Mouse (Mus musculus) liver, embryonic 15.5 days (tissue): Measurements from ENCODE around the gene Slc5a10. TPM values are rescaled to one million over a fixed set of nuclear protein-coding genes. Genes with fewer than 3 reads are reported as not detected.

Source experiments
- ATAC-seq: fragments of 200-750 bp; cut with Nextera tagmentation; 2 replicates; pipeline ENCODE4 v1.8.0; 2017; ENCODE audit warnings: moderate number of reproducible peaks, mild to moderate bottlenecking, moderate library complexity; ENCODE audit not compliant: insufficient read depth
- H3K27ac ChIP-seq: fragments of 300-500 bp; sonication (generic); replicated peaks from 2 replicates; pipeline ENCODE4 v1.5.1; 2015; ENCODE audit warnings: mild to moderate bottlenecking, inconsistent platforms
- H3K27me3 ChIP-seq: fragments of 300-500 bp; sonication (generic); 2 replicates; pipeline ENCODE4 v1.6.1; 2015; ENCODE audit warnings: mild to moderate bottlenecking, inconsistent platforms
- H3K36me3 ChIP-seq: fragments of 300-500 bp; sonication (generic); replicated peaks from 2 replicates; pipeline ENCODE4 v1.6.1; 2015; ENCODE audit warnings: moderate library complexity, mild to moderate bottlenecking, inconsistent platforms
- H3K4me1 ChIP-seq: fragments of 300-500 bp; sonication (generic); replicated peaks from 2 replicates; pipeline ENCODE4 v1.6.1; 2015; ENCODE audit warnings: inconsistent platforms
- H3K4me2 ChIP-seq: fragments of 300-500 bp; sonication (generic); 2 replicates; pipeline ENCODE4 v1.6.1; 2015; ENCODE audit warnings: moderate library complexity, mild to moderate bottlenecking, inconsistent platforms
- H3K4me3 ChIP-seq: fragments of 300-500 bp; sonication (generic); replicated peaks from 2 replicates; pipeline ENCODE4 v1.5.1; 2015; ENCODE audit warnings: mild to moderate bottlenecking, inconsistent platforms
- H3K9ac ChIP-seq: fragments of 300-500 bp; sonication (generic); 2 replicates; pipeline ENCODE4 v1.6.1; 2015; ENCODE audit warnings: moderate library complexity, mild to moderate bottlenecking, inconsistent platforms
- H3K9me3 ChIP-seq: fragments of 300-500 bp; sonication (generic); replicated peaks from 2 replicates; pipeline ENCODE4 v1.6.1; 2016; ENCODE audit warnings: inconsistent platforms
- WGBS: fragments of 180-500 bp; shearing (Covaris S2); methylation state at CpG from one replicate; pipeline ENCODE4 v1.1.7; 2015; ENCODE audit warnings: mixed read lengths; ENCODE audit not compliant: insufficient replicate concordance; 5-methylcytosine and 5-hydroxymethylcytosine counted together
- polyA plus RNA-seq: library from polyadenylated mRNA; unstranded; fragments of >200 nt; fragmentation: Nextera tagmentation; extraction: Ambion mirVana; gene quantifications from 2 replicates; pipeline ENCODE4 v1.2.1, GENCODE M21; 2015

Gene Slc5a10
- polyA plus RNA-seq, 1 experiment from 2014 or later, result not detected

DNA sequence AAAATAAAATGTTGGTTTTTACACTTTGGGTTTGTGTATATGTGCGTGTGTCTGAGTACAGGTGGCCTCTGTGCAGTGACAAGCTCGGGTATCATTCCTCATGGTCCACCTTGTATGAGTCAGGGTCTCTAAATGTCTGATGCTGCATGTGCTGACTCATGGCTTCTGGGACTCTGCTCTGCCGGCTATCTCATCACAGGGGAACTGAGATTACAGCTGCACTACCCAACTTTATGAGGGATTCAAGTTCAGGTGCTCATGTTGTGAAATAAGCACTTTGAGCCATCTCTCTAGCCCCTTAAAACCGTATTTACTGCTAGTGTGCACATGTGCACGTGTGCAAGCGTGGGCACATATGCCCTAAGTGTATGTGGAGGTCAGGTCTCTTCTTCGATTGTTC lies 12.0 kb upstream of the Slc5a10 start:
- Histone ChIP-seq H3K4me3 (no peak overlapping the region), H3K9me3 (no peaks in the 10 kb centered on the region), H3K27me3 (no peaks in the 10 kb centered on the region), H3K4me1 (no peaks in the 10 kb centered on the region), H3K36me3 (peaks cover 30% of the 10 kb centered on the region), H3K4me2 (no peak overlapping the region), H3K27ac (no peak overlapping the region), H3K9ac (no peak overlapping the region)
- ATAC-seq, result no peak
- WGBS, result 62% methylated on average over 7 of the region's 7 CpGs

DNA sequence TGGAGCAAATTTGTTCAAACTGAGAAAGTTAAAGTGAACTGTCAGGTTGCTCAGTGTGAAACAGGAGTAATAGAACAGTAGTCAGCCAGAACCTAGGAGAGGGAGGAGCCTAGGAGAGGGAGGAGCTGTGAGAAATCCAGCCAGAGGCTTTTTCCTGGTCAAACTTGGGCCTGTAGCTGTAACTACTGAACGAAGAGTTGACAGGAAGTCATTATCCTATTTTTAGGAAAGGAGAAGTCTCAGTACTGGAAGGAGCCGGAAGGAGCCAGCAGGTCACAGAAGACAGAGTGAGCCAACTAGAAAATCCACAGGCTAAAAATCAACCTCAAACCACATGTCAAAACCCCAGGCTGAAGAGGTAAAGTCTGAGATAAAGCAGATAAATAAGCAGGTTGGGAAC lies 7.4 kb upstream of the Slc5a10 start:
- H3K9ac ChIP-seq, result no peak overlapping the region
- no peaks in the 10 kb centered on the region for H3K4me1 ChIP-seq
- H3K36me3 ChIP-seq, result peaks cover 11% of the 10 kb centered on the region
- no peaks in the 10 kb centered on the region for H3K9me3 ChIP-seq
- no peak overlapping the region for H3K4me2 ChIP-seq
- no peak overlapping the region for H3K4me3 ChIP-seq
- no peaks in the 10 kb centered on the region for H3K27me3 ChIP-seq
- WGBS, result 34% methylated on average over 2 of the region's 2 CpGs
- no peak overlapping the region for H3K27ac ChIP-seq
- no peak for ATAC-seq

DNA sequence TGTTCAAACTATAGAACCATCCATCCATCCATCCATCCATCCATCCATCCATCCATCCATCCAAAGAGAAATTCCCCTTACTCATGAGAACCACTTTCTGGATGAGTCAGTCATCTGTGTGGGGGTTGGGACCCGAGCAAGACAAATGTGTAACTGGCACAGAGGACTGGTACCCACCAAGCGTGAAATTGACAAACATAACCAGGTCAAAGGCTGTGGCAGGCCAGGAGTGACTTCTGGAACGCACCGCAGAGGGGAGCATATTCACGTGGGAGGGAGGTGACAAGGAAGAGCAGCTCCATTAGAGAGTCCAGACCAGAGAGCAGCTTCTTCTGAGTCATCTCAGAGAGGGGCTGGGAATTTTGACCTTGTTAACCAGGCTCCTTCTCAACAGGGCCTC lies 1.5 kb upstream of the Slc5a10 start:
- Histone ChIP-seq H3K27ac (no peak overlapping the region), H3K9ac (no peak overlapping the region), H3K9me3 (no peaks in the 10 kb centered on the region), H3K27me3 (peaks cover 10% of the 10 kb centered on the region; the same call in 1 of the 2 replicates), H3K4me3 (no peak overlapping the region), H3K36me3 (no peaks in the 10 kb centered on the region), H3K4me2 (no peak overlapping the region), H3K4me1 (no peaks in the 10 kb centered on the region)
- no peak for ATAC-seq
- WGBS, result 62% methylated on average over 5 of the region's 5 CpGs

- H3K27ac ChIP-seq, result no peak overlapping the region
- no peak overlapping the region for H3K9ac ChIP-seq
- no peak for ATAC-seq
- 0 out of 2 replicates have a peak, but pooled peaks cover 6% of the 10 kb centered on the region for H3K4me1 ChIP-seq
- no peaks in the 10 kb centered on the region for H3K36me3 ChIP-seq
- no peak overlapping the region for H3K4me2 ChIP-seq
- no peaks in the 10 kb centered on the region for H3K9me3 ChIP-seq
- peaks cover 14% of the 10 kb centered on the region for H3K27me3 ChIP-seq
- H3K4me3 ChIP-seq, result no peak overlapping the region
- WGBS, result 54% methylated on average over 8 of the region's 8 CpGs
Observed at GRCm38 (mm10) chr11:61719826-61720225, 800 bp downstream of the Slc5a10 start.

GRCm38 (mm10) chr11:61719387-61719786 lies 1.2 kb downstream of the Slc5a10 start:
- Histone ChIP-seq H3K9ac (no peak overlapping the region), H3K4me1 (0 out of 2 replicates have a peak, but pooled peaks cover 8% of the 10 kb centered on the region), H3K27ac (no peak overlapping the region), H3K4me3 (no peak overlapping the region), H3K36me3 (no peaks in the 10 kb centered on the region), H3K27me3 (peaks cover 14% of the 10 kb centered on the region), H3K4me2 (no peak overlapping the region), H3K9me3 (no peaks in the 10 kb centered on the region)
- 53% methylated on average over 3 of the region's 3 CpGs for whole genome bisulfite sequencing
- no peak for ATAC-seq

- Histone ChIP-seq H3K36me3 (no peaks in the 10 kb centered on the region), H3K4me1 (0 out of 2 replicates have a peak, but pooled peaks cover 8% of the 10 kb centered on the region), H3K9me3 (no peaks in the 10 kb centered on the region), H3K27ac (no peak overlapping the region), H3K4me2 (no peak overlapping the region), H3K4me3 (no peak overlapping the region), H3K27me3 (peaks cover 14% of the 10 kb centered on the region), H3K9ac (no peak overlapping the region)
- no peak for ATAC-seq
- 54% methylated on average over 5 of the region's 5 CpGs for WGBS
Observed at GRCm38 (mm10) chr11:61717990-61718389, 2.6 kb downstream of the Slc5a10 start.

GRCm38 (mm10) chr11:61715130-61715529 lies 5.5 kb downstream of the Slc5a10 start:
- H3K4me1 ChIP-seq, result 0 out of 2 replicates have a peak, but pooled peaks cover 8% of the 10 kb centered on the region
- ATAC-seq, result no peak
- 41% methylated on average over 6 of the region's 6 CpGs for WGBS

DNA sequence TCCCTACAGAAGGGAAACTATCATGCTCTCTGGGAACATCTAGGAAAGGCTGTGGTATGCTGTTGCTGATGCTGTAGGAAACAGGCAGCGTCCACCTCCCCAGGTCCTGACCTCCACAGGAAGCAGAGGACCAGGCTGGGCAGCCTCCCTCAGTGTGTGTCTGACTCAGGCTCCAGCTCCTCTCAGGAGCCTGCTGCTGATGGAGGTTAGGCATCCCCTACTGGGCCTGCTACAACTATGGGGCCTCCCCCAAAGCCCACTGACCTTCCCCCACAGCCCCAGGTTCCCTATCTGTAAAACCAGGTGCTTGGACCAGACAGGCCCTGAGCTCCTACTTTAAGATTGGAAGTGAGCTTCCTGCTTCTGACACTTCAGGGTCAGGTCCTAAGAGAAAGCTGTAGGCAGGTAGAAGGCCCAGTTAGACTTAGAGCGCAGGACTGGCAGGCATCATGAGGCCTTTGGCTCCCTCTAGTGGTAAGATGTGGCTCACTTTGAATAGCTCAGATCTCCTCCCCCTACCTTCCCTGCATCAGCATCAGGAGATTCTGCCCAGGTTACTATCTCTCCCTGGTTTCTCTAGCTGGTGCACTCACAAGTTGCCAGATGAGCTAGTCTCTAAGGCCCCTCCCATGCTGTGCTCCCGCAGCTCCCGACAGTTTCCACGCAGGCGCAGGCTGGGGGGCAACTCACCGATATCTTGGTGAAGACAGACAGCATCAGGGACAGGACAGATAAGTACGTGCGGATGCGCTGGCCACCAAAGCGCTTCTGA lies 6.1 kb downstream of the Slc5a10 start:
- no peak overlapping the region for H3K9ac ChIP-seq
- no peaks in the 10 kb centered on the region for H3K9me3 ChIP-seq
- WGBS, result 25% methylated on average over 11 of the region's 11 CpGs
- H3K36me3 ChIP-seq, result no peaks in the 10 kb centered on the region
- H3K4me1 ChIP-seq, result 0 out of 2 replicates have a peak, but pooled peaks cover 8% of the 10 kb centered on the region
- no peak overlapping the region for H3K27ac ChIP-seq
- H3K4me2 ChIP-seq, result no peak overlapping the region
- H3K4me3 ChIP-seq, result no peak overlapping the region
- ATAC-seq, result peak; percentile 71
- peaks cover 11% of the 10 kb centered on the region; the same call in 1 of the 2 replicates for H3K27me3 ChIP-seq

More at GRCm38 (mm10) chr11:61715130-61715529, 5.5 kb downstream of the Slc5a10 start:
- Histone ChIP-seq H3K27ac (no peak overlapping the region), H3K4me3 (no peak overlapping the region), H3K36me3 (no peaks in the 10 kb centered on the region), H3K9me3 (no peaks in the 10 kb centered on the region), H3K9ac (no peak overlapping the region), H3K4me2 (no peak overlapping the region), H3K27me3 (peaks cover 14% of the 10 kb centered on the region)

DNA sequence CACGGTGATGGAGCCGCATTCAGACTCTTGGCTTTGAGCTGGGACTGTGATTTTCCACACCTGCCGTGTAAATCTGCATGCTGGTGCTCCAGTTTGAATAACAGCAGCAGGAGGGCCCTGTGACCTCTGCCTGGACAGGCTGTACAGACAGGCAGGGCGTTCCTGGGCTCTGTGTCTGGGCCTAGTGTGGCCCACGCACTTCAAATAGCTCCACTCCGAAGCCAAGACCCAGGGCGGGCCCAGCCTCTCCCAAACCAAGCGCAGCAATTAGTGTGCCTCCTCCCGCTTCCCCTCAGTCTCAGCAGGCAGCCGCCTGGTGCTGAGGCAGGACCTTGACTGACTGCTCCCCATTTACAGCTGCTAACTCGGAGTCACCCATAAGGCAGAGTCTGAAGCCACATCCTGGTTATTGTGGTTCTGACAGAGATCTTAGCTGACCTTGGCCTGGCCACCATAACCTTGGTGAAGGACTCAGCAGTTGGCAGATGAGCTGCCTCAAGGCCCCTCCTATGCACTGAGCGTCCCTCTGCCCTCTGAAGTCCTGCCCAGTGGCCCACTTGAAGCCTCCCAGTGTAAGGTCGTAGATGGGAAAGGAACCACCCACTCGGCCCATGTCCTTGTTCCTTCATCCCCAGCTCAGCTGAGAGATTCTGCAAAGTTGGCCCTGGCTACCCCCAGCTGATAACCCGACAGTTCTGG lies 7.3 kb downstream of the Slc5a10 start:
- H3K9me3 ChIP-seq, result no peaks in the 10 kb centered on the region
- 0 out of 2 replicates have a peak, but pooled peaks cover 8% of the 10 kb centered on the region for H3K4me1 ChIP-seq
- no peak overlapping the region for H3K27ac ChIP-seq
- ATAC-seq, result no peak
- WGBS, result 55% methylated on average over 15 of the region's 15 CpGs
- no peaks in the 10 kb centered on the region for H3K36me3 ChIP-seq
- no peak overlapping the region for H3K4me3 ChIP-seq
- no peak overlapping the region for H3K4me2 ChIP-seq
- H3K27me3 ChIP-seq, result peaks cover 11% of the 10 kb centered on the region; the same call in 1 of the 2 replicates
- H3K9ac ChIP-seq, result no peak overlapping the region

- Histone ChIP-seq H3K9ac (no peak overlapping the region), H3K27me3 (peaks cover 7% of the 10 kb centered on the region; the same call in 1 of the 2 replicates), H3K4me3 (no peak overlapping the region), H3K36me3 (peaks cover 10% of the 10 kb centered on the region), H3K9me3 (no peaks in the 10 kb centered on the region), H3K4me2 (no peak overlapping the region), H3K27ac (no peak overlapping the region), H3K4me1 (no peaks in the 10 kb centered on the region)
- 60% methylated on average over 3 of the region's 3 CpGs for WGBS
- 0 out of 2 replicates have a peak, but pooled peaks have one; percentile 6 for ATAC-seq
Observed at GRCm38 (mm10) chr11:61708928-61709327, 11.7 kb downstream of the Slc5a10 start.

DNA sequence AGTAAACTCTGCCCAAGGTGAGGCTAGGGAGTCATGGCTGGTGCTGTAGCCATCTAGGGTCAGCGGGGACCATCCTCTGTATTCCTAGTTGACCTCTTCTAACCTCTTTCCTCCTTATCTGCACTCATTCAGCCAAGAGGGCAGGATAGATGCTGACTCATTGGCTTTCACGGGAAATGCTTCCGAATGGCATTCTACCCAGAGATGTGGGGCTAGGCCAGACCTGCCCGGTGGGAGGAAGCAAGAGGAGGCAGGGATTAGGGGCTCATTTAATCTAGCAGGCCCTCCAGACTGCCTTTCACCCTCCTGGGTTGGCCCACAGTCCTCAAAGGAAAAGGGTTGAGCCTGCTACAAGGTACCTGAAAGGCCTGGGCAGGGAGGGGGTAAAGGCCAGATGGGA lies 14.4 kb downstream of the Slc5a10 start:
- Histone ChIP-seq H3K4me1 (no peaks in the 10 kb centered on the region), H3K27ac (no peak overlapping the region), H3K9me3 (no peaks in the 10 kb centered on the region), H3K27me3 (0 out of 2 replicates have a peak, but pooled peaks cover 7% of the 10 kb centered on the region), H3K4me2 (no peak overlapping the region), H3K4me3 (no peak overlapping the region), H3K9ac (no peak overlapping the region), H3K36me3 (peaks cover 35% of the 10 kb centered on the region)
- 40% methylated on average over 4 of the region's 4 CpGs for WGBS
- no peak for ATAC-seq
